Mouse (Mus musculus): ENCODE measurements around the gene Olfr1148. TPM values are rescaled to one million over a fixed set of nuclear protein-coding genes. Genes with fewer than 3 reads are reported as not detected.

Olfr1148 gene
- polyA plus RNA-seq (2015; fragmentation: Nextera tagmentation; extraction: Ambion mirVana) = not detected in 2 replicates

GRCm38 (mm10) chr2:87830233-87830632 lies at the start of gene Olfr1148:
Gene Olfr1148 (plus strand): TSS chr2:87830533.

DNA sequence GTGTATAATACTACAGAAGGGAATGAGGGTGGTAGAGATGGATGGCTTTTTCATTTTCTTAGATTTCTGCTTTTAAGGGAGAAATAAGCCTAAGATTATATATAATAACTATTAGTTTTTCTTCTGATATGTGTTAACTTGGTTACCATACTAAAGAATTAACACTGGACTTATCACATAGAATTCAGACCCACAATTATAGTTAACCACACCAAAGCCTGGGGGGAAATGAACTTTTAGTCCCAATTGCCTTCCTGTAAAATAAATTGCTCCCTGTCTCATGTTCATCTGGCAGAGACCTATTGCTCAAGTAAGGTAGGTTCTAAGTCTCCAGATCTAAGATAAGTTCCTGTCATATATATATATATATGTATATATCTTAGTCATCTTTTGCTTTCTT lies 30.0 kb upstream of the Olfr1148 start, which contains the start of gene Olfr1143:
TSS of gene Olfr1143 (plus strand) at position 301 of the 400 bp plus-strand sequence.

DNA sequence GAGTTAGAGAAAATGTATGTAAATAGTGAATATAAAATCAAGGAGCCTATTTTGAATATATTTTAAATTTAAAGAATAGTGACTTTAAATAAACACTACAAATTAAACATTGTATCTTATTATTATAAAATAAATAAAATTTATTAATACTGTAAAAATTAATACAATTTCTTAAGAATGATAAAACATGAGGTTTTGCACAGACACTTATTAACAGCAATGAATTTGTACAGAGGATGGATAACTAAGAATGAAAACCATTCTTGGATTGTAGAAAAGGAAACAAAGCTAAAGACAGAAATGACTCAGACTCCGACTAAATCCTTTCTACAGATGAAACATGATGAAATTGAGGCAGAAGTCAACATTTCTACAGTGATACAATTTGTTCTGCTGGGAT lies 20.8 kb upstream of the Olfr1148 start, which contains the start of gene Olfr1145:
TSS of gene Olfr1145 (plus strand) at position 301 of the 400 bp plus-strand sequence.

DNA sequence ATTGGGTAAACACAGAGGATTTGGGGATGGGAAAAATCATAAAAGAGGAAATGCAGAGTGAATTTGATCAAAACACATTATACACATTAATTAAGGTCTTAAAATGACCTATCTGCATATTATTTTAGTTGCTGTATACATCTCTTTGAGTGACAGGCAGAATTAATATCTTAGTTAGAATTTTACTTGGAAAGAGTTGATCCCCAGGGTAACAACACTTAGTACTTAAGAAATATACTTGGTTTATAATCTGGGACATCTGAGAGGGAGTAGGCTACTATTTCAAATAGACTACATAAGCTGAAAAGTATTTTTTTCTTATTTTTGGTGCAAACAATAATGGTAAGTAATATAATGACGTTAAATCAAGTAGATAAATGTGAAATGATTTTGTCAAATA lies 13.4 kb downstream of the Olfr1148 start, which contains the start of gene Olfr1150-ps1:
TSS of gene Olfr1150-ps1 (plus strand) at position 301 of the 400 bp plus-strand sequence.

DNA sequence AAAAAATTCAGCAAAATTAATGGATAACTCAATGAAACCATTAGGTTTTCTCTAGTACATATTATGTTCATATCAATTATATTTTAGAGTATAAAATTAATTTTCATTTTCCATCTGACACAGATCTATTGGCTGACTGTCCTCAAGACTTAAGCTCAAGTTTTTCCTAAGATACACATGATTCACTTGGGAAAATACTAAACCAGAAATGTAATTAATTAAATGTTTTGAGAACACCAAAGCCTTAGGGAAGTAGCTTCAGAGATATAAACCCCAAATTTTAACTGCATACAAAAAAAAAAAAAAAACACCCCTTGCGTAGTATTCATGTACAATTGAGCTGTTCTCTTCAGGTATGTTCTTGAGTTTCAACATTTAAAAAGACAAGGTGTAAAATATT lies 25.2 kb downstream of the Olfr1148 start, which contains the start of gene Olfr1151:
TSS of gene Olfr1151 (plus strand) at position 301 of the 400 bp plus-strand sequence.

GRCm38 (mm10) chr2:87866192-87866591 lies 35.9 kb downstream of the Olfr1148 start, which contains the start of gene Olfr1152:
Gene Olfr1152 (plus strand): TSS chr2:87866492.

Other genes starting within 250 kb of the Olfr1148 start
- gene Olfr1130, start 224.3 kb upstream of the Olfr1148 start, polyA plus RNA-seq (2015; fragmentation: Nextera tagmentation; extraction: Ambion mirVana) = not detected in 2 replicates
- gene Olfr1131, start 203.4 kb upstream of the Olfr1148 start, polyA plus RNA-seq (2015; fragmentation: Nextera tagmentation; extraction: Ambion mirVana) = not detected in 2 replicates
- gene Olfr1132, start 193.0 kb upstream of the Olfr1148 start, polyA plus RNA-seq (2015; fragmentation: Nextera tagmentation; extraction: Ambion mirVana) = not detected in 2 replicates
- not detected in 2 replicates for gene Olfr1133, start 183.2 kb upstream of the Olfr1148 start, polyA plus RNA-seq (2015; fragmentation: Nextera tagmentation; extraction: Ambion mirVana)
- not detected in 2 replicates for gene Olfr1134, start 172.1 kb upstream of the Olfr1148 start, polyA plus RNA-seq (2015; fragmentation: Nextera tagmentation; extraction: Ambion mirVana)
- not detected in 2 replicates for gene Olfr1135, start 156.9 kb upstream of the Olfr1148 start, polyA plus RNA-seq (2015; fragmentation: Nextera tagmentation; extraction: Ambion mirVana)
- gene Olfr1136, start 136.6 kb upstream of the Olfr1148 start, polyA plus RNA-seq (2015; fragmentation: Nextera tagmentation; extraction: Ambion mirVana) = not detected in 2 replicates
- not detected in 2 replicates for gene Olfr1137, start 117.4 kb upstream of the Olfr1148 start, polyA plus RNA-seq (2015; fragmentation: Nextera tagmentation; extraction: Ambion mirVana)
- not detected in 2 replicates for gene Olfr1138, start 90.6 kb upstream of the Olfr1148 start, polyA plus RNA-seq (2015; fragmentation: Nextera tagmentation; extraction: Ambion mirVana)
- not detected in 2 replicates for gene Olfr1140, start 86.8 kb upstream of the Olfr1148 start, polyA plus RNA-seq (2015; fragmentation: Nextera tagmentation; extraction: Ambion mirVana)
- gene Olfr1141, start 76.5 kb upstream of the Olfr1148 start, polyA plus RNA-seq (2015; fragmentation: Nextera tagmentation; extraction: Ambion mirVana) = not detected in 2 replicates
- not detected in 2 replicates for gene Olfr152, start 51.0 kb upstream of the Olfr1148 start, polyA plus RNA-seq (2015; fragmentation: Nextera tagmentation; extraction: Ambion mirVana)
- gene Olfr1143, start 29.9 kb upstream of the Olfr1148 start, polyA plus RNA-seq (2015; fragmentation: Nextera tagmentation; extraction: Ambion mirVana) = not detected in 2 replicates
- gene Olfr1145, start 20.7 kb upstream of the Olfr1148 start, polyA plus RNA-seq (2015; fragmentation: Nextera tagmentation; extraction: Ambion mirVana) = not detected in 2 replicates
- not detected in 2 replicates for gene Olfr1150-ps1, start 13.5 kb downstream of the Olfr1148 start, polyA plus RNA-seq (2015; fragmentation: Nextera tagmentation; extraction: Ambion mirVana)
- gene Olfr1151, start 25.3 kb downstream of the Olfr1148 start, polyA plus RNA-seq (2015; fragmentation: Nextera tagmentation; extraction: Ambion mirVana) = not detected in 2 replicates
- 0.02 TPM in 1 of 2 replicates, not detected in the other for gene Olfr1152, start 36.0 kb downstream of the Olfr1148 start, polyA plus RNA-seq (2015; fragmentation: Nextera tagmentation; extraction: Ambion mirVana)
- not detected in 2 replicates for gene Olfr1153, start 64.4 kb downstream of the Olfr1148 start, polyA plus RNA-seq (2015; fragmentation: Nextera tagmentation; extraction: Ambion mirVana)
- not detected in 2 replicates for gene Olfr1154, start 74.6 kb downstream of the Olfr1148 start, polyA plus RNA-seq (2015; fragmentation: Nextera tagmentation; extraction: Ambion mirVana)
- gene Olfr1155, start 114.6 kb downstream of the Olfr1148 start, polyA plus RNA-seq (2015; fragmentation: Nextera tagmentation; extraction: Ambion mirVana) = not detected in 2 replicates
- not detected in 2 replicates for gene Olfr1156, start 122.6 kb downstream of the Olfr1148 start, polyA plus RNA-seq (2015; fragmentation: Nextera tagmentation; extraction: Ambion mirVana)
- gene Olfr1157, start 137.8 kb downstream of the Olfr1148 start, polyA plus RNA-seq (2015; fragmentation: Nextera tagmentation; extraction: Ambion mirVana) = not detected in 2 replicates
- gene Olfr74, start 144.1 kb downstream of the Olfr1148 start, polyA plus RNA-seq (2015; fragmentation: Nextera tagmentation; extraction: Ambion mirVana) = not detected in 2 replicates
- not detected in 2 replicates for gene Olfr1158, start 159.6 kb downstream of the Olfr1148 start, polyA plus RNA-seq (2015; fragmentation: Nextera tagmentation; extraction: Ambion mirVana)
- not detected in 2 replicates for gene Olfr1160, start 177.7 kb downstream of the Olfr1148 start, polyA plus RNA-seq (2015; fragmentation: Nextera tagmentation; extraction: Ambion mirVana)
- not detected in 2 replicates for gene Olfr1161, start 192.2 kb downstream of the Olfr1148 start, polyA plus RNA-seq (2015; fragmentation: Nextera tagmentation; extraction: Ambion mirVana)
- gene Olfr73, start 207.2 kb downstream of the Olfr1148 start, polyA plus RNA-seq (2015; fragmentation: Nextera tagmentation; extraction: Ambion mirVana) = not detected in 2 replicates
- not detected in 2 replicates for gene Olfr1162, start 220.6 kb downstream of the Olfr1148 start, polyA plus RNA-seq (2015; fragmentation: Nextera tagmentation; extraction: Ambion mirVana)
- not detected in 2 replicates for gene Olfr1163, start 241.3 kb downstream of the Olfr1148 start, polyA plus RNA-seq (2015; fragmentation: Nextera tagmentation; extraction: Ambion mirVana)

Measured in spleen, postnatal 0 days (tissue).